Mouse (Mus musculus): ENCODE results near the gene Prps1. TPM values are rescaled to one million over a fixed set of nuclear protein-coding genes. Genes with fewer than 3 reads are reported as not detected.
"Not testable (repeated sequence)": the region's sequence is repeated elsewhere in the genome, so short reads cannot be mapped to it uniquely, and the experiment has no call there.

The Prps1 gene
- polyA plus RNA-seq, 1 experiment from 2014 or later = 72.3 TPM

- Histone ChIP-seq H3K36me3 (no peaks in the 10 kb centered on the region), H3K9me3 (no peaks in the 10 kb centered on the region), H3K4me3 (replicated peaks) (peak overlapping the region; percentile 57), H3K27me3 (peaks cover 33% of the 10 kb centered on the region), H3K4me1 (replicated peaks) (no peaks in the 10 kb centered on the region), H3K9ac (replicated peaks) (peak overlapping the region; percentile 62), H3K27ac (no peak overlapping the region), H3K4me2 (peak overlapping the region; percentile 54)
- ATAC-seq (ENCODE audit: insufficient number of reproducible peaks, insufficient read depth, low FRiP score, low TSS enrichment, low read depth) = peak; percentile 60
- 12% methylated on average over 39 of the region's 39 CpGs for WGBS
Measured at GRCm38 (mm10) chrX:140456751-140457491, 508 bp downstream of the Prps1 start.

- peak overlapping the region; percentile 54 for H3K4me2 ChIP-seq
- H3K4me3 ChIP-seq (replicated peaks) = peak overlapping the region; percentile 57
- H3K9ac ChIP-seq (replicated peaks) = peak overlapping the region; percentile 62
- H3K9me3 ChIP-seq = no peaks in the 10 kb centered on the region
- H3K36me3 ChIP-seq = no peaks in the 10 kb centered on the region
- peaks cover 33% of the 10 kb centered on the region for H3K27me3 ChIP-seq
- whole genome bisulfite sequencing = 15% methylated on average over 12 of the region's 12 CpGs
- no peak for ATAC-seq (ENCODE audit: insufficient number of reproducible peaks, insufficient read depth, low FRiP score, low TSS enrichment, low read depth)
- no peaks in the 10 kb centered on the region for H3K4me1 ChIP-seq (replicated peaks)
- H3K27ac ChIP-seq = no peak overlapping the region
Measured at GRCm38 (mm10) chrX:140457502-140457901, 1.1 kb downstream of the Prps1 start.

DNA sequence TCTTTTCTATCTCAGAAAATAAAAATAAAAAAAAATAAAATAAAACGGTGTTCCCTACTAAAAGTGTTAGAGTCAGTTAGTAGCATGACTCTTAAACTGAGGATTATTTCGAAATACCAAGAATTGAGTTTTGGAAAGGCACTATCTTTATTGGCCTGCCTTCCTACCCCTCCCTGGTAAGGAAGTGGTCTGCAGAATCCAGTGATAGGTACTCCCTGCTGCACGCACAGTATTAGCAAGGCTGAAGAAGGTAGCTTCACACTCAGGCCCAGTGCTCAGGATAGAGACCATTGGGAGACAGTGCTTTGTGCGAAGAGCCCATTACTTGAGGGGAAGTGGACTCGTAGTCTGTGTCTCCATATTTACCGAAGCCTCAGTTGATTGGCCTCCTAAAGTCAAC, 21.8 kb downstream of the Prps1 start:
- no peaks in the 10 kb centered on the region for H3K9me3 ChIP-seq
- no peak for ATAC-seq (ENCODE audit: insufficient number of reproducible peaks, insufficient read depth, low FRiP score, low TSS enrichment, low read depth)
- H3K36me3 ChIP-seq = peaks cover 14% of the 10 kb centered on the region
- no peak overlapping the region for H3K4me3 ChIP-seq (replicated peaks)
- no peaks in the 10 kb centered on the region for H3K4me1 ChIP-seq (replicated peaks)
- no peak overlapping the region for H3K27ac ChIP-seq
- H3K27me3 ChIP-seq = peaks cover 17% of the 10 kb centered on the region
- WGBS = 90% methylated on average over 6 of the region's 6 CpGs
- no peak overlapping the region for H3K4me2 ChIP-seq
- H3K9ac ChIP-seq (replicated peaks) = no peak overlapping the region

DNA sequence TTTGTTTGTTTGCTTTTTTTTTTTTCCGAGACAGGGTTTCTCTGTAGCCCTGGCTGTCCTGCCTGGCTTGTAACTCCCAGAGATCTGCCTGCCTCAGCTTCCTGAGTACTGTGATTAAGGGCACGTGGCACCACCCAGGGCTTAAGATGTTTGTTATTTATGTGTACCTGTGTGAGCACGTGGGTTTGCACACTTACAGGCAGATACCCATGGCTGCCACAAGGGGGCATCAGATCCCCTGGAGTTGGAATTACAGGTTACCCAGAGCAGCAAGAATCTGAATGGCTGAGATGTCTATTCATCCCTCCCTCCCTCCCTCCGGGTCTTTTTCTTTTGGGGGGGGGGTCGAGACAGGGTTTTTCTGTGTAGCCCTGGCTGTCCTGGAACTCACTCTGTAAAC, 22.8 kb downstream of the Prps1 start:
- Histone ChIP-seq H3K9ac (replicated peaks) (no peak overlapping the region), H3K27me3 (peaks cover 17% of the 10 kb centered on the region), H3K9me3 (no peaks in the 10 kb centered on the region), H3K27ac (no peak overlapping the region), H3K4me2 (no peak overlapping the region), H3K4me1 (replicated peaks) (no peaks in the 10 kb centered on the region), H3K36me3 (peaks cover 10% of the 10 kb centered on the region), H3K4me3 (replicated peaks) (no peak overlapping the region)
- 61% methylated on average over 3 of the region's 5 CpGs for WGBS
- no peak for ATAC-seq (ENCODE audit: insufficient number of reproducible peaks, insufficient read depth, low FRiP score, low TSS enrichment, low read depth)

- 88% methylated on average over 1 of the region's 1 CpGs for WGBS
- H3K27ac ChIP-seq = no peak overlapping the region
- no peaks in the 10 kb centered on the region for H3K9me3 ChIP-seq
- no peak overlapping the region for H3K4me2 ChIP-seq
- no peak for ATAC-seq (ENCODE audit: insufficient number of reproducible peaks, insufficient read depth, low FRiP score, low TSS enrichment, low read depth)
- no peak overlapping the region for H3K4me3 ChIP-seq (replicated peaks)
- peaks cover 42% of the 10 kb centered on the region for H3K27me3 ChIP-seq
- H3K36me3 ChIP-seq = no peaks in the 10 kb centered on the region
- H3K9ac ChIP-seq (replicated peaks) = no peak overlapping the region
- H3K4me1 ChIP-seq (replicated peaks) = no peaks in the 10 kb centered on the region
Measured at GRCm38 (mm10) chrX:140489174-140489573, 32.8 kb downstream of the Prps1 start.

DNA sequence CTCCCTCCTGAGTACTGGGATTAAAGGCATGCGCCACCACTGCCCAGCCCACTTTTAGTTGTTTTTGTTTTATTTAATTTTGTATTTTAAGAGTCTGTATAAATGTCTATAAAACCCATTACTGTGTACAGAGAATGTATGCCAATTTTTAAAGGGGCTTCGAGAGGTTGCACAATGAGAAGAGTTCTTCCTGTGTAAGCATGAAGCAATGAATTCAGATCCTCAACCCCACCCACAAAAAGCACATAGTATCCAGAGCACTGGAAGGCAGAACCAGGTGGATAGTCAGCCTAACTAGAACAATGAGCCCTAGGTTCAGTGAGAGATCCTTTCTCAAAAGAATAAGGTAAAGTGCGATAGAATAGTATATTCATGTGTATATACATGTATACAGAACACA, 33.8 kb downstream of the Prps1 start:
- WGBS = 81% methylated on average over 3 of the region's 3 CpGs
- Histone ChIP-seq H3K36me3 (no peaks in the 10 kb centered on the region), H3K9me3 (no peaks in the 10 kb centered on the region), H3K4me1 (replicated peaks) (no peaks in the 10 kb centered on the region), H3K4me2 (no peak overlapping the region), H3K27ac (no peak overlapping the region), H3K4me3 (replicated peaks) (no peak overlapping the region), H3K9ac (replicated peaks) (no peak overlapping the region), H3K27me3 (peaks cover 50% of the 10 kb centered on the region)
- ATAC-seq (ENCODE audit: insufficient number of reproducible peaks, insufficient read depth, low FRiP score, low TSS enrichment, low read depth) = no peak

DNA sequence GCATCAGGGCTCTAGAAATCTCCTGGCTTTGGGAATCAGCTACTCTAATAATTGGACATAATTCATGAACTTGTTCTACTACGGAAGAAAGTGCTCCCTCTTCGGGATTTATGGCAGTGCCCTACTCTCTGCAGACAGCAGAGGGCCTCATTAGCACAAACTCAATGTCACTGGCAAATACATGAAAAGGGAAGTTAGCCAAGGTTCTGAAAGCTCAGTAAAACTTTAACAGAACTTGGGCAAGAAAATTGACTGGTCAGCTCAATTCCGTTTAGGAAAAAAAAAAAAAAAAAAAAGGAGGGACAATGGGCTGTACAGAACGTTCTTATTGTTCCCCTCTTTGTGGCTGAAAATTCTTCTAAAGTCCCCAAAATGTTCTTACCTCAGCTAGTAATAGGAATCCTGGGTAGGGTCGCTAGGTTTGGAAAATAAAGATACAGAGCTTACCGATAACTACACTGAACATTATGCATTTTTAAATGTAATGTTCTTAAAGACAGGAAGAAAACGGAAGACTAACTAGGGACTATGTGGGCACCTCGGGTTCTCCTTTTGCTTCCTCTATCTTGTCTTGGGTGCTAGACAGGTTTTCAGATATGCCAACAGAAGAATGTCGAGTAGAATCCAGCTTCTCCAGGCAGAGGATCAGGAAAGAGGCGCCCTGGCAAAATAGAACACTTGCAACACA, 35.6 kb downstream of the Prps1 start:
- Histone ChIP-seq H3K9ac (replicated peaks) (no peak overlapping the region), H3K4me3 (replicated peaks) (no peak overlapping the region), H3K9me3 (no peaks in the 10 kb centered on the region), H3K36me3 (no peaks in the 10 kb centered on the region), H3K27ac (no peak overlapping the region), H3K27me3 (peaks cover 53% of the 10 kb centered on the region), H3K4me2 (no peak overlapping the region), H3K4me1 (replicated peaks) (no peaks in the 10 kb centered on the region)
- ATAC-seq (ENCODE audit: insufficient number of reproducible peaks, insufficient read depth, low FRiP score, low TSS enrichment, low read depth) = no peak
- 54% methylated on average over 10 of the region's 10 CpGs for WGBS

- ATAC-seq (ENCODE audit: insufficient number of reproducible peaks, insufficient read depth, low FRiP score, low TSS enrichment, low read depth) = no peak
- Histone ChIP-seq H3K36me3 (no peaks in the 10 kb centered on the region), H3K27me3 (peaks cover 54% of the 10 kb centered on the region), H3K4me1 (replicated peaks) (no peaks in the 10 kb centered on the region), H3K4me3 (replicated peaks) (no peak overlapping the region), H3K9ac (replicated peaks) (no peak overlapping the region), H3K4me2 (no peak overlapping the region), H3K9me3 (no peaks in the 10 kb centered on the region), H3K27ac (no peak overlapping the region)
- 66% methylated on average over 7 of the region's 7 CpGs for WGBS
Measured at GRCm38 (mm10) chrX:140493527-140494029, 37.2 kb downstream of the Prps1 start.

DNA sequence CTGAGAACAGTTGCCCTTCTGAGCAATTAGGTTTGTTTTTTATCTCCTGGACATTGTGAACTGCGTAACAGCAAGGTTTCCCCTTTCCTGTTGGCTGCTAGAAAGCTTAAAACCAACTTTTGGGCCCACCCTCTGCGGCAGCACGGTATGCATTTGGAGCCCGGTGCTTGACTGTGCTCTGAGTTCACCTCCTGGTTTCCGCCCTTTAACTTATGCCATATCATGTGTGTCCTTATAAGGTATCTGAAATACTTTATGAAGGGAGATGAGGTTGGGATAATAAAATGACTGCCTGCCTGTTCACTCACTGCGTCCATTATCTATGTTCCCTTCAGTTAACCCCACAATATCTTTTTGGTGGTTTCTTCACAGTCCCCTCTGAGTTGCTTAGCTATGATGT, 37.8 kb downstream of the Prps1 start:
- H3K4me3 ChIP-seq (replicated peaks) = no peak overlapping the region
- no peaks in the 10 kb centered on the region for H3K4me1 ChIP-seq (replicated peaks)
- H3K9ac ChIP-seq (replicated peaks) = no peak overlapping the region
- H3K27me3 ChIP-seq = peaks cover 48% of the 10 kb centered on the region
- H3K27ac ChIP-seq = no peak overlapping the region
- H3K36me3 ChIP-seq = no peaks in the 10 kb centered on the region
- no peak overlapping the region for H3K4me2 ChIP-seq
- 89% methylated on average over 6 of the region's 6 CpGs for WGBS
- H3K9me3 ChIP-seq = no peaks in the 10 kb centered on the region
- no peak for ATAC-seq (ENCODE audit: insufficient number of reproducible peaks, insufficient read depth, low FRiP score, low TSS enrichment, low read depth)

GRCm38 (mm10) chrX:140498431-140498830, 42.0 kb downstream of the Prps1 start:
- peaks cover 52% of the 10 kb centered on the region for H3K27me3 ChIP-seq

GRCm38 (mm10) chrX:140500306-140500705, 43.9 kb downstream of the Prps1 start:
- peaks cover 40% of the 10 kb centered on the region for H3K27me3 ChIP-seq
- H3K4me1 ChIP-seq (replicated peaks) = no peaks in the 10 kb centered on the region
- no peaks in the 10 kb centered on the region for H3K9me3 ChIP-seq
- no peak overlapping the region for H3K27ac ChIP-seq
- no peak overlapping the region for H3K4me2 ChIP-seq
- ATAC-seq (ENCODE audit: insufficient number of reproducible peaks, insufficient read depth, low FRiP score, low TSS enrichment, low read depth) = no peak
- 81% methylated on average over 5 of the region's 5 CpGs for WGBS
- H3K36me3 ChIP-seq = no peaks in the 10 kb centered on the region
- no peak overlapping the region for H3K4me3 ChIP-seq (replicated peaks)
- no peak overlapping the region for H3K9ac ChIP-seq (replicated peaks)

More at GRCm38 (mm10) chrX:140498431-140498830, 42.0 kb downstream of the Prps1 start:
- H3K36me3 ChIP-seq; H3K27ac ChIP-seq; H3K9ac ChIP-seq (replicated peaks); H3K9me3 ChIP-seq; H3K4me2 ChIP-seq; H3K4me3 ChIP-seq (replicated peaks); H3K4me1 ChIP-seq (replicated peaks); ATAC-seq (ENCODE audit: insufficient number of reproducible peaks, insufficient read depth, low FRiP score, low TSS enrichment, low read depth): not testable (repeated sequence)
- WGBS = 69% methylated on average over 4 of the region's 4 CpGs

Data from limb, embryonic 12.5 days (tissue).